Mouse (Mus musculus) cerebellum, adult 9-11 months (tissue): ENCODE data around the gene Pnpla2.
A peak's percentile ranks its signal among the peaks of the same experiment; 100 is the strongest.
"Not testable (repeated sequence)": the region's sequence is repeated elsewhere in the genome, so short reads cannot be mapped to it uniquely, and the experiment has no call there.

ENCODE experiments used
- DNase-seq: peaks from one replicate; pipeline ENCODE4 v3.0.0; 2022

The Pnpla2 gene

GRCm38 (mm10) chr7:141454967-141455551 lies at the start of gene Pnpla2:
Pnpla2 (plus strand) TSS chr7:141455198.
- DNase-seq: peak; percentile 91

DNA sequence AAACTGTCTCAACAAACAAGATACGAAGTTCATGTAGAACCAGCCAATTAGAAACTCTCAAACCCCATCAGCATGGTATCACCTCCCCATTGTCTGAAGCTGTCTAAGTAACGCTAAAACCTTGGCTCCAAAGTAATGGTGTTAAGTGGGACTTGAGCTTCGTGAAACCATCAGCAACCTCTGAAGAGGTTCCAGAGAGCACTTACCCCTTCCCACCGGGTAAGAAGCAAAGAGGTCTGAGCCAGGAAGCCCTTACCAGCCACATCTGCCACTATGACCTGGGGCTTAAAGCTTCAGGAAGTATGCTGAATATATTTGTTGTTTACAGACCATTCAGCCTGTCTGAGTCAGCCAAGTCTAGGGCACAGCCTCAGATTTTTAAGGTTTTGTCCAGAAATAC lies 49.5 kb upstream of the Pnpla2 start:
- no peak for DNase-seq

GRCm38 (mm10) chr7:141407670-141408069 lies 47.3 kb upstream of the Pnpla2 start:
- not testable (repeated sequence) for DNase-seq

GRCm38 (mm10) chr7:141408833-141409232 lies 46.2 kb upstream of the Pnpla2 start:
- DNase-seq: peak; percentile 95

GRCm38 (mm10) chr7:141410631-141411030 lies 44.4 kb upstream of the Pnpla2 start:
- DNase-seq: peak; percentile 61

- DNase-seq: peak; percentile 51
These were observed 43.3 kb upstream of the Pnpla2 start for GRCm38 (mm10) chr7:141411667-141412066.

- peak; percentile 70 for DNase-seq
These were observed 41.7 kb upstream of the Pnpla2 start for GRCm38 (mm10) chr7:141413331-141413730.

- peak; percentile 98 for DNase-seq
These were observed 41.0 kb upstream of the Pnpla2 start, which contains the start of gene Gatd1 for GRCm38 (mm10) chr7:141413809-141414584. Gatd1 (minus strand) TSS chr7:141414136.

DNA sequence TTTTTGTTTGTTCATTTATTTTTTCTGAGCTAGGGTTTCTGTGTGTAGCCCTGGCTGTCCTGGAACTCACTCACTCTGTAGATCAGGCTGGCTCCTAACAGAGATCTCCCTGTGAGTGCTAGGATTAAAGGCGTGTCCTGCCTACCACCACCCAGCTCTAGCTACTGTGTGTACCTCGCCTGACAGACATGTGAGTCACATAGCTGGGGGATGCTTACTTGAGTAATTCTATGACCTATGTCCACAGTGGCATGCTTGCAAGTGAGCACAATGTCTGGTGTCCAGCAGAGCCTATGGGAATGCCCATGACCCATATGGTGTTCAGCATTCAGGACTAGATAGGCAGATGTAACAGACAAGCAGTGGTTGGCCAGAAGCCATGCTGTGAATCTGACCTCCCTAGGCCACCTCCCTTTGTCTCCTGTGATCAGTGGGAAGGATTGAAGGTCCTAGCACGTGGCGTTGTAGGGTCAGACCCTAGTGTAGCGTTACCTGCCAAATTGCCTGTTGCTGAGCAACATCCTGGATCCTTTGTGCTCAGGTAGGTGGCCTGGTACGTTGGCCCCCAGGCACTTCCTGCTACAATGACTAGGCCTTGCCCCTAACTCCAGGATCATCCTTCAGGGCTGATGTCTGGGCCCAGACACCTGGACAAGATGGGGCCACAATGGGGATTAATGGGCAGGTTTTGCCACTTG lies 38.7 kb upstream of the Pnpla2 start:
- DNase-seq: peak; percentile 57

GRCm38 (mm10) chr7:141417731-141418681 lies 37.0 kb upstream of the Pnpla2 start:
- DNase-seq: no peak

DNA sequence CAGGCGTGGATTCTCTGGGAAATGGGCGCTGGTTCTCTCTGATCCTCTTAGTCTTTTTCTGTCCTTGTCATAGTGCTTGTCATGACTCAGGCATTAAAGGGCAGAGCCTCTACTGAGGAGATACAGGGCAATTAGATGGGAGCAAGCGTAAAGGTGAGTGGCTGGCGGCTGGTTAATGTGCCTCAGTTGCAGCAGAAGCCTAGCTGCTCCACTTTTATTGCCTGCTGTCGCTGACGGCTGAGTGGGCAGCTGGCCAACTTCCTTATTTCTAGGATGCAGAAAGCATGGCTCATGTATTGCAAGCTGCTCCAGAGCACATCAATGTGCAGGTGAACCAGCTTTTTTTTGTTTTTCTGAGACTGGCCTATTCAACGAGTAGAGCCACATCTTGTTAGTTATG lies 36.0 kb upstream of the Pnpla2 start:
- DNase-seq: peak; percentile 57

DNA sequence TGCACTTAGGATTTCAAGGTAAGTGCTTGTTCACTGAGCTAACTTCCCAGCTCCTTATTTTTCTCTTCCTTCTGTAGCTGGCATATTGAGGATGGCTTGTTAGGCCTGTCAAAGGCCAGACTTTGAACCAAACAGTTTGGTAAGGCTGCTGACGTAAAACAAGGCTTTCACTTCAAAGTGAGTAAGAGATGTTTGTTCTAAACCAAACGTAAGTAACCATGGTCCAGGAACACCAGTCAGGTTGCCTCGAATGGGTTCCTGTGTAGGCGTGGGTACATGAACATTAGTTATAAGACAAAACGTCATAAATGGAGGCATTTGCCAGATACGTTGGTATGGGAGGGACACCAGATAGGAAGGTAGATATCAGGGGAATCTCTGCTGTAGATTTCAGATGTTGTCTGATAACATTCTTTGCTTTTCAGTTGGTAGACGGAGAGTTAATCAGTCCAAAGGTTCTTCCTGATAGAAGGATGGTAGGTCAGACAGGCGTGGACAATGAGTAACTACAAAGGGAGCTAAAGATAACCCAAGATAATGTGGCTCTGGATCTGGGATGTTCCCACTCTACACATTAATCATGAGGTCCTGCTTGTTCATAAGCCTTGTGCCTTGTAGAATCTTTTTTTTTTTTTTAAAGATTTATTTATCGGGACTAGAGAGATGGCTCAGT lies 34.8 kb upstream of the Pnpla2 start:
- no peak for DNase-seq

- no peak for DNase-seq
These were observed 31.2 kb upstream of the Pnpla2 start for GRCm38 (mm10) chr7:141423811-141424210.

- DNase-seq: peak; percentile 57
These were observed 27.9 kb upstream of the Pnpla2 start for GRCm38 (mm10) chr7:141426948-141427730.

DNA sequence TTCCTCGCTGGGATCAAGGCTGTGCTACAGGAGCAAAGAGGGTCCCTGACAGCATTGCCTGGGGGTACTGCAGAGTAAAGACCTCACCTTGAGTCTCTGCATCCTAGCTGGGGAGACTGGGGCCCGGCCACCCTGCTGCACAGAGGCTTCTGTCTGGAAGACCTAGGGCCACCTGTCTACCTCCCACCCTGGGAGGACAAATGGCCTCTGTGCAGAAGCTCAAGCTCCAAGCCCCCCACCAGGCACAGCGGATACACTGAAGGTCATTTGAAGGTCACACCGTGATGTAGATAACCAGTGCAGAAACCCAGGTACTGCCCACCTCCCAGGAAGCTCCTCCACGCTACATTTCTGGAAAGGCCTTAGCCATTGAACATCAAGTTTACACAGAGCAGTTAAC lies 26.3 kb upstream of the Pnpla2 start:
- peak; percentile 70 for DNase-seq

GRCm38 (mm10) chr7:141429310-141429709 lies 25.7 kb upstream of the Pnpla2 start, which contains the start of gene Cend1:
Cend1 (minus strand) TSS chr7:141429491.
- peak; percentile 96 for DNase-seq

DNA sequence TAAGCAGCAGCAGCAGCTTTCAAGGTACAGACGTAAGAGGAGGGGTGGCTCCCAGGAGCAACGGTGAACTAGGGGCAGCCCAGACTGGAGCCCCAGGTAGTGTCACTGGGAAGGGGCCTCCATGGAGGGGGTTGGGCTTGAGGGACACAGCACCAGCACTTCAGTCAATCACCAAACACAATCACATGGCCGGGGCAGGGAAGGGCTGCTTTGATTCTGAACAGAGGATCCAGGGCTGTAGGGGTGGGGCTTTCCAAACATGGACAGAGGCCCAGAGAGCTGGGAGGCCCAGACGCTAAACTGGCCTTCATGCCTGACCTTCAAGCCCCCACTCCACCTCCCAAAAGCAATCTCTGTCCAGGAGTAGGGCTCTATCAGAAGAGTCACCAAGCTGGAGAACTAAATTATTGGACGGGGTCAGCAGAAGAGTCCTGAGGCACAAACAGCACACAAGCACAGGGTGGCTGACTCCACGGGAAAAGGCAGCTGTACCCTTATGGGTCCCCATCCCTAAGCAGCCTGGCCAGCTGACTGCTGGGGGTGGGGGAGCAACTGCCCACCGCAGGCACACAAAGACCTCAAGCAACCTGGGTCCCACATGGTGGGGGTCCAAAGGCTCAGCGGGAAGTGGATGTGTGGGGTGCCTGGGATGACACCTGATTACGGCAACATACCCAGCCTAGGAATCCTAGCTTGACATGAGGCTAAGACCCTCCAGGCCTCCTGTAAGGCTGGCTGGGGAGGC lies 25.0 kb upstream of the Pnpla2 start:
- peak; percentile 77 for DNase-seq

- peak; percentile 71 for DNase-seq
These were observed 24.3 kb upstream of the Pnpla2 start for GRCm38 (mm10) chr7:141430585-141431240.

GRCm38 (mm10) chr7:141431434-141432185 lies 23.4 kb upstream of the Pnpla2 start:
- no peak for DNase-seq
